Mouse (Mus musculus): ENCODE results near the gene Aco2. TPM values are rescaled to one million over a fixed set of nuclear protein-coding genes. Genes with fewer than 3 reads are reported as not detected.

The Aco2 gene
- polyA plus RNA-seq, 2 experiments: 127 to 158 TPM

GRCm38 (mm10) chr15:81860471-81861135 lies 11.5 kb upstream of the Aco2 start:
- peak overlapping the region; percentile 95; the same call in 1 of the 2 replicates for H3K4me3 ChIP-seq (replicated peaks; ENCODE audit: low read length)
- no peak overlapping the region for H3K9ac ChIP-seq (ENCODE audit: low read depth, low read length, severe bottlenecking)
- no peaks in the 10 kb centered on the region for H3K4me1 ChIP-seq (ENCODE audit: control insufficient read depth, insufficient read depth, low read length)
- no peak for DNase-seq (ENCODE audit: low spot score)
- ATAC-seq (ENCODE audit: low FRiP score, low read depth): no peak
- H3K27me3 ChIP-seq (ENCODE audit: control insufficient read depth, insufficient read depth, low read length): no peaks in the 10 kb centered on the region
- peak overlapping the region; percentile 95 for H3K4me2 ChIP-seq (replicated peaks; ENCODE audit: low read depth, low read length, severe bottlenecking)
- no peak for TF ChIP-seq POLR2A (IDR thresholded peaks at IDR 0.05; ENCODE audit: borderline replicate concordance, extremely low read depth, insufficient read depth, insufficient read length)
- peaks cover 16% of the 10 kb centered on the region for H3K36me3 ChIP-seq (ENCODE audit: control insufficient read depth, insufficient read depth, low read length)
- no peaks in the 10 kb centered on the region for H3K9me3 ChIP-seq (ENCODE audit: control insufficient read depth, low read length)
- peak overlapping the region; percentile 95 for H3K27ac ChIP-seq (replicated peaks; ENCODE audit: low read depth, low read length)
- 33% methylated on average over 8 of the region's 8 CpGs for WGBS

- H3K36me3 ChIP-seq (ENCODE audit: control insufficient read depth, insufficient read depth, low read length): peaks cover 51% of the 10 kb centered on the region
- TF ChIP-seq POLR2A (IDR thresholded peaks at IDR 0.05; ENCODE audit: borderline replicate concordance, extremely low read depth, insufficient read depth, insufficient read length): no peak
- H3K9ac ChIP-seq (ENCODE audit: low read depth, low read length, severe bottlenecking): no peak overlapping the region
- H3K4me3 ChIP-seq (replicated peaks; ENCODE audit: low read length): no peak overlapping the region
- H3K27ac ChIP-seq (replicated peaks; ENCODE audit: low read depth, low read length): no peak overlapping the region
- H3K4me1 ChIP-seq (ENCODE audit: control insufficient read depth, insufficient read depth, low read length): no peaks in the 10 kb centered on the region
- DNase-seq (ENCODE audit: low spot score): no peak
- ATAC-seq (ENCODE audit: low FRiP score, low read depth): no peak
- no peak overlapping the region for H3K4me2 ChIP-seq (replicated peaks; ENCODE audit: low read depth, low read length, severe bottlenecking)
- H3K9me3 ChIP-seq (ENCODE audit: control insufficient read depth, low read length): no peaks in the 10 kb centered on the region
- 88% methylated on average over 7 of the region's 7 CpGs for WGBS
- H3K27me3 ChIP-seq (ENCODE audit: control insufficient read depth, insufficient read depth, low read length): no peaks in the 10 kb centered on the region
Measured at GRCm38 (mm10) chr15:81864238-81864637, 7.9 kb upstream of the Aco2 start.

GRCm38 (mm10) chr15:81869985-81870384 lies 2.1 kb upstream of the Aco2 start:
- Histone ChIP-seq H3K36me3 (ENCODE audit: control insufficient read depth, insufficient read depth, low read length) (peaks cover 57% of the 10 kb centered on the region), H3K4me3 (replicated peaks; ENCODE audit: low read length) (no peak overlapping the region), H3K4me2 (replicated peaks; ENCODE audit: low read depth, low read length, severe bottlenecking) (no peak overlapping the region), H3K9me3 (ENCODE audit: control insufficient read depth, low read length) (no peaks in the 10 kb centered on the region), H3K27me3 (ENCODE audit: control insufficient read depth, insufficient read depth, low read length) (no peaks in the 10 kb centered on the region), H3K9ac (ENCODE audit: low read depth, low read length, severe bottlenecking) (no peak overlapping the region), H3K4me1 (ENCODE audit: control insufficient read depth, insufficient read depth, low read length) (peaks cover 5% of the 10 kb centered on the region), H3K27ac (replicated peaks; ENCODE audit: low read depth, low read length) (no peak overlapping the region)
- no peak for DNase-seq (ENCODE audit: low spot score)
- no peak for ATAC-seq (ENCODE audit: low FRiP score, low read depth)
- no peak for TF ChIP-seq POLR2A (IDR thresholded peaks at IDR 0.05; ENCODE audit: borderline replicate concordance, extremely low read depth, insufficient read depth, insufficient read length)
- 97% methylated on average over 5 of the region's 5 CpGs for WGBS

GRCm38 (mm10) chr15:81871604-81872261 lies 376 bp upstream of the Aco2 start, which contains the start of gene Phf5a:
Gene Phf5a (minus strand): TSS chr15:81871911.
- Histone ChIP-seq H3K9ac (ENCODE audit: low read depth, low read length, severe bottlenecking) (peak within 1 kb of the TSS; percentile 83), H3K27ac (replicated peaks; ENCODE audit: low read depth, low read length) (peak within 1 kb of the TSS; percentile 97), H3K4me2 (replicated peaks; ENCODE audit: low read depth, low read length, severe bottlenecking) (peak within 1 kb of the TSS; percentile 81), H3K36me3 (ENCODE audit: control insufficient read depth, insufficient read depth, low read length) (peaks cover 41% of the 10 kb centered on the region), H3K27me3 (ENCODE audit: control insufficient read depth, insufficient read depth, low read length) (no peaks in the 10 kb centered on the region), H3K4me3 (replicated peaks; ENCODE audit: low read length) (peak within 1 kb of the TSS; percentile 99), H3K4me1 (ENCODE audit: control insufficient read depth, insufficient read depth, low read length) (peaks cover 5% of the 10 kb centered on the region), H3K9me3 (ENCODE audit: control insufficient read depth, low read length) (no peaks in the 10 kb centered on the region)
- peak; percentile 94 for ATAC-seq (ENCODE audit: low FRiP score, low read depth)
- whole genome bisulfite sequencing: under 1% methylated on average over 30 of the region's 30 CpGs
- peak; percentile 98 for DNase-seq (ENCODE audit: low spot score)
- TF ChIP-seq POLR2A (IDR thresholded peaks at IDR 0.05; ENCODE audit: borderline replicate concordance, extremely low read depth, insufficient read depth, insufficient read length): peak; percentile 52; the same call in 1 of the 2 replicates

GRCm38 (mm10) chr15:81879531-81880401 lies 7.7 kb downstream of the Aco2 start:
- ATAC-seq (ENCODE audit: low FRiP score, low read depth) (no peak), DNase-seq (ENCODE audit: low spot score) (no peak)
- Histone ChIP-seq H3K36me3 (ENCODE audit: control insufficient read depth, insufficient read depth, low read length) (peaks cover 3% of the 10 kb centered on the region; the same call in 1 of the 2 replicates), H3K27ac (replicated peaks; ENCODE audit: low read depth, low read length) (no peak overlapping the region), H3K4me2 (replicated peaks; ENCODE audit: low read depth, low read length, severe bottlenecking) (no peak overlapping the region), H3K27me3 (ENCODE audit: control insufficient read depth, insufficient read depth, low read length) (no peaks in the 10 kb centered on the region), H3K4me1 (ENCODE audit: control insufficient read depth, insufficient read depth, low read length) (no peaks in the 10 kb centered on the region), H3K4me3 (replicated peaks; ENCODE audit: low read length) (no peak overlapping the region), H3K9me3 (ENCODE audit: control insufficient read depth, low read length) (no peaks in the 10 kb centered on the region), H3K9ac (ENCODE audit: low read depth, low read length, severe bottlenecking) (no peak overlapping the region)
- 73% methylated on average over 5 of the region's 5 CpGs for WGBS
- no peak for TF ChIP-seq POLR2A (IDR thresholded peaks at IDR 0.05; ENCODE audit: borderline replicate concordance, extremely low read depth, insufficient read depth, insufficient read length)
